Mouse (Mus musculus) WW6 (cell line): ENCODE results near the gene Dnah2.

ENCODE experiments used
- DNase-seq: peaks from one replicate; pipeline ENCODE4 v3.0.0-alpha.2; 2013; ENCODE audit warnings: low read depth, low spot score

Gene Dnah2

DNA sequence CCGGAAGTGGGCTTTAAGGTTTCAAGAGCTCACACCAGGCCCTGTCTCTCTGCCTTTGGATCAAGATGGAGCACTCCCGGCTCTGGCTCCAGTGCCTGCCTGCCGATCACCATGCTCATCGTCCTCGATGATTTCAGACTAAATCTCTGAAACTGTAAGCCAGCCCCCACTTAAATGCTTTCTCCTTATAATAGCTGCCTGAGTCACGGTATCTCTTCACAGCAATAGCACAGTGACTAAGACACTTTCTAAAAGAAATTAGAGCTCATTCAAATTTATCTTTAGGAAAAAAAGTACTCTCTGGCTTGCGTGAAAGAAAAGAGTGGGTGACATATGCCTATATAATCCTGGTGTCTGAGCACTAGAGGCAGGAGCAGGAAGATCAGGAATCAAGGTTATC, 84.9 kb downstream of the Dnah2 start:
- DNase-seq: no peak

- DNase-seq: no peak
Measured at GRCm38 (mm10) chr11:69461568-69461967, 87.3 kb downstream of the Dnah2 start.

GRCm38 (mm10) chr11:69459883-69460282, 89.0 kb downstream of the Dnah2 start:
- DNase-seq: no peak

- no peak for DNase-seq
Measured at GRCm38 (mm10) chr11:69457006-69457579, 91.8 kb downstream of the Dnah2 start.

- peak; percentile 67 for DNase-seq
Measured at GRCm38 (mm10) chr11:69452114-69452867, 96.6 kb downstream of the Dnah2 start.

DNA sequence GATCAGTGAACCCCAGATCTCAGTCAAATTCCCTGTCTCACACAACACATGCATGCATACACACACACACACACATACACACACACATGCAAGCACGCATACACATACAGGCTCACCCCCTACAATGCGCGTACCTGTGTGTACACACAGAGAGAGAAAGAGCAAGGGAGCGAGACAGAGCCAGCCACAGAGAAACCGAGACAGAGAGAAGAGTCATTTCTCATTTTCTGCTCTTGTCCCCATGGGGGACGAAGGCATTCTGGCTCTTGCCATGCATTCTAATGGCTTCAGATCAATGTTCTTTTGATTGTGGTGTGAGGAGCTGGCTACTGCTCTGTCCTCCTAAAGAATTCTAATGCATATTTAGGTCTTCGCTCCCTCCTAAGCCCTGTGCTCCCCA, 101.6 kb downstream of the Dnah2 start:
- no peak for DNase-seq

DNA sequence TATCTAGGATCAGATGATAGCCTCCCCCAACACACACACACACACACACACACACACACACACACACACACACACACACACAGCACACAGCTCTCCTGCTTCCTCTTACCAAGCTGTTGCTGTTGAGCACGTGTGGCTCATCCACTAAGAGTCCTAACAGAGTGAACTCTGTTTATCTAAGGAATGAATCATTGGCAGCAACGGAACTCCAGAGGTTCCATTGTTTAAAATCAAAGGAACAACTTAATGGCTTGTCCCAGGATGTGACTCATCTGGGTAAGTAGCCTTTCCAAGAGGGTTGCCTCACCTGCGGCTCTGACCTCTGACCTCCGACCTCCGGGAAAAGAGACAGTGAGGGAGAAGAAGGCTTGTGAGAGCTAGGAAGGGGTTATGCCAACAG, 105.6 kb downstream of the Dnah2 start:
- DNase-seq: no peak

DNA sequence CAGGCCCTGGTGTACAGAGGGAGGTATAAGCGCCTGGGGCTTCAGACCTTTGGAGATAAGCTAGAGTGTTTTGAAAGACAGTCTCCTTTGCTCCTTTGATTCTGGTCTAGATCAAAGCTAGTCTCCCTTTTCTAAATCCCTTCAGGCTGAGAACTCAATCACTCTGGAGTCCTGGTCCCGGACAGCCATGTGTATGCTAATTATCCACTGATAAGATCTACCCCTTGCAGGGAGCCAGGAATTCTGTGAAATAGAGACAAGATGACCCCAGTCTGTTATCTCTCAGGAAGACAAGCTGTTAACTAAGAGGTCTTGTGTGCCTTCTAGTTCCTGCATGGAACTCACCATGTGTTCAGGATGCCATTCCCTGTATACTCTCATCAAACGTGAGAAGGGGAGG, 111.6 kb downstream of the Dnah2 start:
- no peak for DNase-seq

GRCm38 (mm10) chr11:69433189-69433588, 115.7 kb downstream of the Dnah2 start:
- no peak for DNase-seq

GRCm38 (mm10) chr11:69432640-69432982, 116.3 kb downstream of the Dnah2 start:
- DNase-seq: no peak

DNA sequence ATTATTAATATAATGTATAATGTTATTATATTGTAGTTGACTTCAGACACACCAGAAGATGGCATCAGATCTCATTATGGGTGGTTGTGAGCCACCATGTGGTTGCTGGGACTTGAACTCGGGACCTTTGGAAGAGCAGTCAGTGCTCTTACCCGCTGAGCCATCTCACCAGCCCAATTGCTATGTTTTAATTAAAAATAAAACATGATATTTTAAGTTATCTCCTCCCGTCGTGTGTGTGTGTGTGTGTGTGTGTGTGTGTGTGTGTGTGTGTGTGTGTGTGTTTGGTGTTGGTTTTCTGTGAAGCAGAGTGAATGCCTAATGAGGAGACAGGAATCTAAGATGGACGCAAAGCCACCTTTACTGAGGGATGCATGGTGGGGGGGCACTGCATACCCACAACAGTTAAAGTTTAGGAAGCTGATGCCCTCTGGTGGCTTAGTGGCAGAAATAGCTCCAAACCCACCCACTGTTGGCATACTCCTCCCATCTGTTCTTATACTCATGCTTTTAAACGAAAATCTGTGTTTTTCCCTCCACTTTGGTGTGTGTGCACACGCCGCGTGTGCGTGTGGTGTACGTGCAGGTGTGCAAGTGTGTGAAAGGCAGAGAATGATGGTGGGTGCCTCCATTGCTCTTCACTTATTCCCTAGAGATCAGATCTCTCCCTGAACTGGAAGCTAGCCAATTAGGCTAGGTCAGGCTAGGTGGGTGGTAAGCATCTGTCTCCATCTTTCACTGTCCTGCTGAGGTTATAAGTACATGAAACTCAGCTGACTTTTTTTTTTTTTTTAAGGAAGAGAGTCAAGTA, 116.9 kb downstream of the Dnah2 start:
- DNase-seq: no peak

DNA sequence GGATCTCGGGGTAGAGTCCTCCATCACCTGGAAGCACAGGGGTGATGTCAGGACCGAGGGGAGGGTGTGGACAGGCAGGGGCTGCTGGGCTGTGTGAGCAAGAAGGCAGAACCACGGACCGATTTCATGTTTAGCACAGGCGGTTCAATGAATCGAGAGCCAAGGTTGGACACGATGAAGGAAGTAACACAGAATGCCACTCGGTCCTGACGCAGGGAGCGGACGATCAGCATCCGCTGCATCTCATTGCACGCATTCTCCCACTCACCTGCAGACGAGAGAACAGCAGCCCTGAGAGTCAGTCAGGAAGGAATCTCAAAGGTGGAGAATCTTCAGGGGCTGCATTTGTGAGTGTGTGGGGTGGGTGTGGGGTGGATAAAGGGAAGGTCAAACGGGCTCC, 118.3 kb downstream of the Dnah2 start:
- DNase-seq: no peak

DNA sequence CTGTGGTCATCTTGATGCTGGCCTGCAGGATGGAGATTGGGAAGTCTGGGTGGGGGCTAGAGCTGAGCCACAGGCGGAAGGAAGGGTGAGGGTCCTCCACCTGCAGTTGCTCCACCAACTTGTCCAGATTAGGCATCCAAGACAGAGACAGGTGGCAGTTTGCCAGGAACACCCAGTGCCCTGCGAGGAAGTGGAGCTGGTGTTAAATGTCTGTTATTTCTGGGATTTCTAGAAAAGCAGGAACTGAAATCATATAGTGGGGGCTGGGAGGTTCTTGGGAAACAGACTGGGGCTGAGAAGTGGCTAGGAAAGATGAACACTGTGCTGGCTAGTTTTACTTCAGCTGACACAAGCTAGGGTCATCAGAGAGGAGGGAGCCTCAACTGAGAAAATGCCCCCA, 119.6 kb downstream of the Dnah2 start:
- no peak for DNase-seq

- DNase-seq: no peak
Measured at GRCm38 (mm10) chr11:69428751-69429150, 120.2 kb downstream of the Dnah2 start.

DNA sequence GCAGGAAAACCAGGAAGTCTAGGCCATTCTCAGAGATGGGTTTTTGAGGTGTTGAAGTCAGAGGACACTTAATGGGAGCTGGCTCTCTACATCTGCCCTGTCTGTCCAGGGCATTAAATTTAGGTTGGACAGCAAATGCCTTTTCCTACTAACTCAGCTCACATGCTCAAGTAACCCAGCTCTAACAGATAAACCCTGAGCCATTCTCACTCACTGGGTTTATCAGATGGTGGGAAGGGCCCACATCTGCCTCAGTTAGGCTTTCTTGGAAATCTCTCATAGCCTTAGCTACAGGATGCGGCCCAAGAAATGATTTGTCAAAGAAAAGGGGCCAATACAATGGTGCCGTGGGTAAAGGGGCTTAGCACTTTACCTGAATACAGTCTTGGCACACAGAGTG, 122.7 kb downstream of the Dnah2 start:
- DNase-seq: no peak

DNA sequence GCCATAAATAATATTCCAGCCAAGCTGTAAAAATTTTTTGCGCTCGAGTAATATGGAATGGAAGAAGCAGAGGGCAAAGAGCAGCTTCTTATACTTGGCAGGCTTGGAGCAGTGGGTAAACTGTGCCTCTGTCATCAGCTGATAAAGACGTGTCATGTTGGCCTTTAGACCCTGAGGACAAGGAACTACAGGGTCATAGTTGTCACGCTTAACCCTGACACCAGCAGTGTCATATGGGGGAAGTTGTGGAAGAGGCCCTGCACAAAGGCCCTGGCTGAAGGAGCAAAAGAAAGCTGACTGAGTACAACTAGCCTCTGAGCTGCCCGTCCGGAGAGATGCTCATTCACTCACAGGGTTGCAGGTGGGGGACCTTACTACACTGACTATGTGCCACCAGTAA, 125.0 kb downstream of the Dnah2 start:
- no peak for DNase-seq

- no peak for DNase-seq
Measured at GRCm38 (mm10) chr11:69422842-69423241, 126.1 kb downstream of the Dnah2 start.

GRCm38 (mm10) chr11:69421131-69421977, 127.6 kb downstream of the Dnah2 start:
- no peak for DNase-seq

- DNase-seq: no peak
Measured at GRCm38 (mm10) chr11:69420554-69421000, 128.3 kb downstream of the Dnah2 start.

DNA sequence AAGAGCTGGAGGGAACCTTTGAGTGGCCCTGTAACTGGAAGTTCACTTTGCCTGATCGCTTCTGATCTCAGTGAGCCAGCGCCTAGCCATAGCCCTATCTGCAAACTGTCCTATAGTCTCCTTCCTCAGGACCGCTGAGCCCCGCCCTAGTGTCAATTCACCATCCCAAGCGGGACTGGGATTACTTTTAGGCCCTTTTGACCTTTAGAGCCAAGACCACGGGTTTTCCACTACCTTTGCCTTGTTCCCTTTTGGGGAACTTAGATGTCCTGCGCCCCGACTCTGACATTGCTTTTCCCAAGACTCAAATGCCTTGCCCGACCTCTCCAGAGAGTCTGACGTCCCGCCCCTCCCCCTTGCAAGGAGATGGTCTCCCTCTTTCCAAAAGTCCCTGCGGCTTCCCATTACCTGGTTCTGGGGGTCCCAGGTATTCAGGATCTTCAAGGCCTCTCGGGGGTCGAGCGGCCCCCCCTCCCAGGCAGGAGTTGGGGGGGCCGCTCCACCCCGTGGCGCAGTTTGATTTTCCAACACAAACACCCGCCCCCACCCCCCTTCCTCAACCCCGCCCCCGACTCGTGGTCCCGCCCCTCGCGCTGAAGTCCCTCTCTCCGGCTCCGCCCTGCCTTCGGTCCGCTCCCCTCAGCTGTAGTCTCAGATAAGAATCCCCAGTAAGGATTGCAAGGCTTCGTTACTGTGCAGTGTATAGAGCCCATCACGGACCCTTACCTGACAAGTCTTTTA, 128.9 kb downstream of the Dnah2 start:
- no peak for DNase-seq

DNA sequence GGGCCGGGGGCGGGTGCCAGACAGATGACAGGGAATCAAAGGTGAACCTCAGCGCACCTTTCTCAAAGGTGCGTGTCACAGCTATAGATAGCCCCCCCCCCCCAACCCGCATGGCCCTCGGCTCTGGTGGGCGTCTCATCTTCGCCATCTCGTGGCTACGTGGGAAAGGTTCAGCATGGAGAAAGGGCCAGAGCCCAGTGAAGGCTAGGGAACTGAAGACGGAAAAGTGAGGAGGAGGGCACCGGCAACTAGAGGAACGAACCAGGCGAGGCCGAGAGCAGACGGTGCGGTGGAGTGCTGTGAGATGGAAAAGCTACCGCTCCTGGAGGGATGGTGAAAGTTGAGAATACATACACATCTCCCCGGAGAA, 129.5 kb downstream of the Dnah2 start:
- no peak for DNase-seq
